Mouse (Mus musculus) urinary bladder, postnatal 0 days (tissue): ENCODE results near the gene Rtl8b. TPM values are rescaled to one million over a fixed set of nuclear protein-coding genes. Genes with fewer than 3 reads are reported as not detected.

ENCODE experiments used
- polyA plus RNA-seq: library from polyadenylated mRNA; unstranded; fragments of >200 nt; fragmentation: Nextera tagmentation; extraction: Ambion mirVana; gene quantifications from 2 replicates; pipeline ENCODE4 v1.2.1, GENCODE M21; 2015

Rtl8b gene
- polyA plus RNA-seq = 40.1 and 44.3 TPM in 2 replicates

GRCm38 (mm10) chrX:53670294-53670693 is at the start of gene Rtl8b:
TSS of gene Rtl8b (minus strand) at chrX:53670408.

GRCm38 (mm10) chrX:53642980-53643961 is 26.9 kb downstream of the Rtl8b start, which contains the start of gene Rtl8a:
TSS of gene Rtl8a (minus strand) at chrX:53643682.

Other genes with a start within 250 kb of the Rtl8b start
- not detected in 2 replicates for gene Etd, start 235.5 kb downstream of the Rtl8b start, polyA plus RNA-seq
- gene Rtl8c, start 62.4 kb downstream of the Rtl8b start, polyA plus RNA-seq = 18.2 and 20.2 TPM in 2 replicates
- not detected in 2 replicates for gene Gm14597, start 61.4 kb downstream of the Rtl8b start, polyA plus RNA-seq
- gene Rtl8a, start 26.7 kb downstream of the Rtl8b start, polyA plus RNA-seq = 54.2 and 55.8 TPM in 2 replicates
- gene 4930502E18Rik, start 54.4 kb upstream of the Rtl8b start, polyA plus RNA-seq = 0.17 TPM in 1 of 2 replicates, not detected in the other
- gene 1700013H16Rik, start 87.4 kb upstream of the Rtl8b start, polyA plus RNA-seq = not detected in 2 replicates
- gene Zfp36l3, start 106.0 kb upstream of the Rtl8b start, polyA plus RNA-seq = not detected in 2 replicates
- gene Xlr, start 127.3 kb upstream of the Rtl8b start, polyA plus RNA-seq = 1.7 and 3.6 TPM in 2 replicates